Mouse (Mus musculus) liver, embryonic 14.5 days (tissue): ENCODE measurements at regions not wholly inside any gene's neighbourhood (a gene's known extent, or its start where the extent isn't known, plus 50 kb on each side); places are given as distances from the start of the nearest gene placed in this dataset.

Experiments
- ATAC-seq: fragments of 200-750 bp; cut with Nextera tagmentation; 2 replicates; pipeline ENCODE4 v1.8.0; 2017; ENCODE audit warnings: moderate number of reproducible peaks, mild to moderate bottlenecking, moderate library complexity; ENCODE audit not compliant: insufficient read depth
- DNase-seq, 3 experiments: peaks; one replicate each; pipeline ENCODE4 v3.0.0-alpha.2; 2012 to 2013; ENCODE audit warnings: low read depth in 3 of 3, low spot score in 3 of 3
- H3K27ac ChIP-seq: fragments of 300-500 bp; sonication (generic); 2 replicates; pipeline ENCODE4 v1.5.1; 2014; ENCODE audit warnings: moderate library complexity, mild to moderate bottlenecking, control low read depth, inconsistent platforms
- H3K27me3 ChIP-seq: fragments of 300-500 bp; sonication (generic); 2 replicates; pipeline ENCODE4 v1.6.1; 2014; ENCODE audit warnings: mild to moderate bottlenecking, low read length, moderate library complexity; ENCODE audit not compliant: control insufficient read depth, insufficient read depth
- H3K36me3 ChIP-seq: fragments of 300-500 bp; sonication (generic); replicated peaks from 2 replicates; pipeline ENCODE4 v1.6.1; 2014; ENCODE audit warnings: low read depth; ENCODE audit not compliant: control insufficient read depth, insufficient read depth
- H3K4me1 ChIP-seq, 2 experiments: fragments of 200-500 bp in 1 of 2; fragments of 300-500 bp in 1 of 2; sonication (generic) in 1 of 2; replicated peaks; 2 replicates each; pipeline ENCODE4 v1.6.1; 2012 to 2014; ENCODE audit warnings: antibody characterized with exemption in 1 of 2, inconsistent platforms in 1 of 2, low read length in 1 of 2; ENCODE audit not compliant: control insufficient read depth in 2 of 2, insufficient read depth in 2 of 2
- H3K4me2 ChIP-seq: fragments of 300-500 bp; sonication (generic); 2 replicates; pipeline ENCODE4 v1.6.1; 2014; ENCODE audit warnings: low read depth, mild to moderate bottlenecking, control low read depth, moderate library complexity
- H3K4me3 ChIP-seq, 2 experiments: fragments of 200-500 bp in 1 of 2; fragments of 300-500 bp in 1 of 2; sonication (generic) in 1 of 2; 2 replicates each; pipeline ENCODE4 v1.5.1; 2012 to 2014; ENCODE audit warnings: low read depth in 2 of 2, low read length in 2 of 2, mild to moderate bottlenecking in 2 of 2, control low read depth in 1 of 2, inconsistent platforms in 1 of 2, moderate library complexity in 1 of 2; ENCODE audit not compliant: insufficient read depth in 1 of 2
- H3K9ac ChIP-seq: fragments of 300-500 bp; sonication (generic); replicated peaks from 2 replicates; pipeline ENCODE4 v1.6.1; 2014; ENCODE audit warnings: mild to moderate bottlenecking, control low read depth, moderate library complexity
- H3K9me3 ChIP-seq: fragments of 300-500 bp; sonication (generic); 2 replicates; pipeline ENCODE4 v1.6.1; 2016; ENCODE audit warnings: low read length, mixed read lengths; ENCODE audit not compliant: control insufficient read depth
- CTCF ChIP-seq: IDR thresholded peaks from 2 replicates; pipeline ENCODE4 v1.5.1; 2016; ENCODE audit warnings: antibody characterized with exemption, low read depth, control low read depth
- EP300 ChIP-seq: IDR thresholded peaks from 2 replicates; pipeline ENCODE4 v1.6.1; 2016; ENCODE audit warnings: antibody characterized with exemption, low read depth
- WGBS: fragments of 180-500 bp; shearing (Covaris S2); extraction: QIAGEN DNeasy Blood & Tissue Kit; methylation state at CpG from one replicate; pipeline ENCODE4 v1.1.7; 2014; ENCODE audit not compliant: insufficient replicate concordance; 5-methylcytosine and 5-hydroxymethylcytosine counted together

DNA sequence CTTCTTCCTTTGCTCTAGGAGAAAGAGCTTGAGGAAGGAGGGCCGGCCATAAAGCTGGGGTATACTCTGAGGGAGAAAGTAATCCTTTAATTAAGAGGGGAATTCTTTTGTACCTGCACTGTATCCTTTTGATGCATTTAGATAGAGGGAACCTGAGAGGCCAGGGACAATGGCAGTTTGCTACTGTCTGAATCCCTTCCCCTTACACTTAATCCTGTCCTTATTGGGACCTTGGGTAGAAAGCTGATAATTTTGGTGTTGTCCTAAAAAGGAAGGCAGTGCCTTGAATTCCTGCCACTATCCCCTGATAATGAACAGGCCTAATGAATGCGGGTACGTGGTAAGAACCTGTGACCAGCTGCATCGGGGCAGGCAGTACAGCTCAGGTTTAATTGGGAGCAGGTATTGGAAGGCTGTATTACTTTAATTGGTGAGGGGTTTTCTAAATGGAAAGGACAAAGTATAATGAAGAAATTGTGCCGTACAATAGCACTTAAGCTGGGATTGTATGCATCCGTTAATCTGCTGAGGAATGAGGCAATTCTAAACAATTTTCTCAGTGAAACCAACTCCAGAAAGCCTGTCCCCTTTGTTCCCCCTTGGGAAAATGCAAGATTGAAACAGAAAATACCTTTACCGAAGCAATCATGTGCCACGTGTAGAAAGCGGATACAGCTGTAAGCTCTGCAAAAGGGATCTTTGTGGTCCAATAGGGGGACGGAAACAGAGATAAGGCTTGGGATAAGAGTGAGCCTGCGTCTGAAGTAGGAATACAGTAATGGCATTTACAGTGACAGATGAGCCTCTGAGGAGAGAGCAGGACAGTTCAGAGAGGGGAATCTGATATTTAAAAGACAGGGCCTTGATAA lies 776.9 kb upstream of the Pou3f3 start:
- H3K36me3 ChIP-seq: no peaks in the 10 kb centered on the region
- no peak overlapping the region for H3K9ac ChIP-seq
- H3K27me3 ChIP-seq: no peaks in the 10 kb centered on the region
- DNase-seq (no peak), ATAC-seq (no peak)
- H3K4me2 ChIP-seq: no peak overlapping the region
- no peak overlapping the region for H3K4me3 ChIP-seq
- H3K4me1 ChIP-seq: no peaks in the 10 kb centered on the region
- WGBS: 40% methylated on average over 11 of the region's 11 CpGs
- H3K9me3 ChIP-seq: no peaks in the 10 kb centered on the region
- no peak for TF ChIP-seq CTCF
- TF ChIP-seq EP300: no peak
- no peak overlapping the region for H3K27ac ChIP-seq

GRCm38 (mm10) chr1:41933777-41934176 lies 761.8 kb upstream of the Pou3f3 start:
- ATAC-seq: no peak
- Histone ChIP-seq H3K27me3 (no peaks in the 10 kb centered on the region), H3K4me2 (no peak overlapping the region), H3K4me1 (no peaks in the 10 kb centered on the region), H3K36me3 (no peaks in the 10 kb centered on the region), H3K9me3 (no peaks in the 10 kb centered on the region), H3K4me3 (no peak overlapping the region), H3K9ac (no peak overlapping the region), H3K27ac (no peak overlapping the region)
- no peak for DNase-seq
- TF ChIP-seq CTCF: no peak
- TF ChIP-seq EP300: no peak
- 58% methylated on average over 1 of the region's 1 CpGs for WGBS

- H3K4me3 ChIP-seq: no peak overlapping the region
- no peak overlapping the region for H3K4me2 ChIP-seq
- no peaks in the 10 kb centered on the region for H3K4me1 ChIP-seq
- no peak for TF ChIP-seq EP300
- no peak for TF ChIP-seq CTCF
- H3K36me3 ChIP-seq: no peaks in the 10 kb centered on the region
- H3K27ac ChIP-seq: no peak overlapping the region
- H3K9me3 ChIP-seq: no peaks in the 10 kb centered on the region
- ATAC-seq: no peak
- no peaks in the 10 kb centered on the region for H3K27me3 ChIP-seq
- 64% methylated on average over 7 of the region's 7 CpGs for WGBS
- no peak overlapping the region for H3K9ac ChIP-seq
- no peak for DNase-seq
These were observed 759.6 kb upstream of the Pou3f3 start for GRCm38 (mm10) chr1:41935912-41936478.

- Histone ChIP-seq H3K4me3 (no peak overlapping the region), H3K4me1 (no peaks in the 10 kb centered on the region), H3K27ac (no peak overlapping the region), H3K9me3 (no peaks in the 10 kb centered on the region), H3K9ac (no peak overlapping the region), H3K4me2 (no peak overlapping the region), H3K36me3 (no peaks in the 10 kb centered on the region), H3K27me3 (no peaks in the 10 kb centered on the region)
- TF ChIP-seq CTCF: no peak
- no peak for TF ChIP-seq EP300
- WGBS: 43% methylated on average over 2 of the region's 2 CpGs
- DNase-seq: no peak
- no peak for ATAC-seq
These were observed 734.6 kb upstream of the Pou3f3 start for GRCm38 (mm10) chr1:41960982-41961381.

- Histone ChIP-seq H3K4me2 (no peak overlapping the region), H3K9me3 (no peaks in the 10 kb centered on the region), H3K9ac (no peak overlapping the region), H3K36me3 (no peaks in the 10 kb centered on the region), H3K4me1 (no peaks in the 10 kb centered on the region), H3K27ac (no peak overlapping the region), H3K27me3 (no peaks in the 10 kb centered on the region), H3K4me3 (no peak overlapping the region)
- ATAC-seq: no peak
- DNase-seq: no peak
- 64% methylated on average over 5 of the region's 5 CpGs for WGBS
- TF ChIP-seq CTCF: no peak
- no peak for TF ChIP-seq EP300
These were observed 714.0 kb upstream of the Pou3f3 start for GRCm38 (mm10) chr1:41981545-41981944.
